8 mouse cellular contexts compared by ENCODE assay signal in the genomic region with DNA sequence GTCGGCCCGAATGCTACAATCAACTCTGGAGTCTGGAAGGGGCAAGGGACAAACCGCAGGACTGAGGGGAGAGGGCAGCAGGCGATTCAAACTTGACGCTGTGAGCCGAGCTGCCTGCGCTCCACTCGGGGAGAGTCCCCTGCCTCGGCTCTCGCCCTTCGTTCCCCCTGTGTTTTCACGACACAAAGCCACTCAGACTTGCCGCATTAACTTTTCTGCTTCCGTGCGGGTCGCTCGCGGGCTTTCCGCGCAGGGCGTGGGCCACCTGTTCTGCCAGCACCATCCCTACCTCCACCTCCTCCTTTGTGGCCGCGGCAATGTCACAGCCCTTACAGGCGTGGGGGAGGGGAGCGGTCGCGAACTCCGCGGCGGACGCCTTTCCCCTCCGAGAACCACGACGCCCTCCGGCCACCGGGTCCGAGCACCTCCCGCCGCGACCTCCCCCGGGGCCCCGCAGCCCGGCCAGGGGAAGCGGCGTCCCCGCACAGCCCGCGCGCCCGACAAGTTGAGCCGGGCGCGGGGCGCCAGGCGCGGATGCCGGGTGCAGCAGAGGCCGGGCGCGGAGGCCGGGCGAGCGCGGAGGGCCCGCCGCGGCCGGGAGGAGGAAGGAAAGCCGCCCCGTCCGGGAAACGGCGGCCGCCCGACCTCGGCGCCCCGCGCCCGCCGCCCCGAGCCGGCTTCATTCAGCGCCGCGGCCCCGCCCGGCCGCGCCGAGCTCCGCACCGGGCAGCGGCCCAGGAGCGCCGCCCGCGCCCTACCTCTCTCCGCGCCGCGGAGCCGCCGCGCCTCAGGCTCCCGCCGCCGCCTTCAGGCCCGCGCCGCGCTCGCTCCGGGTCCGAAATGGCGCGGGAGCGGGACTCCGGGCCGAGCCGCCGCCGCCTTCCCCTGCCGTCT. TPM values are rescaled to one million over a fixed set of nuclear protein-coding genes. Genes with fewer than 3 reads are reported as not detected.
DNase-seq lines count a peak whose midpoint lies in the region; ATAC-seq and TF ChIP-seq lines count a peak whose summit lies in the region.

No protein-coding gene starts in this region.

- peak; percentile 57 for ATAC-seq in hindbrain, postnatal 0 days
- ATAC-seq in megakaryocyte progenitor cell, adult 5-6 weeks (replicated peaks; ENCODE audit: poor library complexity): peak; percentile 38

- DNase-seq in adrenal gland, adult 18-20 months (ENCODE audit: low spot score in 2 of 2): peak; percentile 58 to 62
- peak; percentile 25 to 45 for DNase-seq in cerebellum, postnatal 4 days (ENCODE audit: low spot score in 2 of 2)
- DNase-seq in gastrocnemius, adult 18-20 months (ENCODE audit: low spot score): peak; percentile 24
- peak; percentile 48 for DNase-seq in hindbrain, postnatal 0 days (ENCODE audit: low spot score)
- DNase-seq in left cerebral cortex, postnatal 25 days (ENCODE audit: low spot score in 2 of 2): peak; percentile 36 to 50
- DNase-seq in right cerebral cortex, postnatal 14 days: peak; percentile 51
- DNase-seq in urinary bladder, postnatal 4 days (ENCODE audit: low spot score in 2 of 2): peak; percentile 39 to 67

- intact Hi-C loops in left cerebral cortex, postnatal 25 days (cut with DNase I): loop anchor here (1.0 to 2.0 kb wide), 3 partner anchors 38 to 91 kb away; partner anchors contain the start of genes Casc1 and Etfrf1

- WGBS in hindbrain, postnatal 0 days: 1% methylated on average over 65 of the region's 124 CpGs

- peak overlapping the region; percentile 86 for H3K27ac ChIP-seq in hindbrain, postnatal 0 days

- H3K27me3 ChIP-seq in hindbrain, postnatal 0 days (ENCODE audit: insufficient read depth, low read length): no peaks in the 10 kb centered on the region

- peak overlapping the region; percentile 71 for H3K4me2 ChIP-seq in hindbrain, postnatal 0 days (ENCODE audit: low read depth, low read length)

- no peak for TF ChIP-seq CTCF in hindbrain, postnatal 0 days (IDR thresholded peaks at IDR 0.05; ENCODE audit: low read depth)

- H3K36me3 ChIP-seq in hindbrain, postnatal 0 days (ENCODE audit: insufficient read depth, low read length): peaks cover 3% of the 10 kb centered on the region; the same call in 1 of the 2 replicates

- H3K4me3 ChIP-seq in hindbrain, postnatal 0 days (ENCODE audit: low read length): peak overlapping the region; percentile 95

- H3K4me1 ChIP-seq in hindbrain, postnatal 0 days (ENCODE audit: insufficient read depth, low read length): peaks cover 5% of the 10 kb centered on the region

- no peaks in the 10 kb centered on the region for H3K9me3 ChIP-seq in hindbrain, postnatal 0 days (ENCODE audit: low read length)

- peak overlapping the region; percentile 94 for H3K9ac ChIP-seq in hindbrain, postnatal 0 days (replicated peaks; ENCODE audit: low read length)

RNA-seq across cellular contexts. Expression of gene Kras, which starts 0.5 kb away (rescaled TPM):
- 10 to 100 TPM; 39.7 to 50.8 TPM for total RNA-seq in adrenal gland, adult 18-20 months (2021)
- 10 to 100 TPM; 12.5 to 21.4 TPM for total RNA-seq in gastrocnemius, adult 18-20 months (2021)
- 25.9 and 27.9 TPM in 2 replicates for total RNA-seq in hindbrain, postnatal 0 days (2014; rRNA removed)
- polyA plus RNA-seq in hindbrain, postnatal 0 days (2015; fragmentation: Nextera tagmentation; extraction: Ambion mirVana): 70.0 and 72.5 TPM in 2 replicates
- total RNA-seq in left cerebral cortex, postnatal 25 days (2021): 10 to 100 TPM; 79.2 to 84.0 TPM
- 48.7 and 49.4 TPM in 2 replicates for total RNA-seq in megakaryocyte progenitor cell, adult 5-6 weeks (2015)
- 11.7 and 21.0 TPM in 2 replicates for total RNA-seq in megakaryocyte progenitor cell, adult 5-6 weeks (2017)

RNA-seq across cellular contexts. Expression of gene Etfrf1, which starts 38.6 kb away (rescaled TPM):
- 100 to 1,000 TPM; 113 to 164 TPM for total RNA-seq in adrenal gland, adult 18-20 months (2021)
- 10 to 100 TPM; 57.4 to 57.6 TPM for total RNA-seq in gastrocnemius, adult 18-20 months (2021)
- total RNA-seq in hindbrain, postnatal 0 days (2014; rRNA removed): 10.9 and 11.8 TPM in 2 replicates
- 33.5 and 36.3 TPM in 2 replicates for polyA plus RNA-seq in hindbrain, postnatal 0 days (2015; fragmentation: Nextera tagmentation; extraction: Ambion mirVana)
- total RNA-seq in left cerebral cortex, postnatal 25 days (2021): 10 to 100 TPM; 20.6 to 21.7 TPM
- total RNA-seq in megakaryocyte progenitor cell, adult 5-6 weeks (2015): 20.7 and 21.9 TPM in 2 replicates
- total RNA-seq in megakaryocyte progenitor cell, adult 5-6 weeks (2017): 18.0 and 23.0 TPM in 2 replicates

RNA-seq across cellular contexts. Expression of gene Casc1, which starts 38.7 kb away (rescaled TPM):
- under 1 TPM; 0.17 to 0.48 TPM for total RNA-seq in adrenal gland, adult 18-20 months (2021)
- total RNA-seq in gastrocnemius, adult 18-20 months (2021): under 1 TPM in 1 of 2 experiments, not detected in 1; 0.17 TPM
- total RNA-seq in hindbrain, postnatal 0 days (2014; rRNA removed): 1.5 and 1.7 TPM in 2 replicates
- polyA plus RNA-seq in hindbrain, postnatal 0 days (2015; fragmentation: Nextera tagmentation; extraction: Ambion mirVana): 0.80 and 1.2 TPM in 2 replicates
- 1 to 10 TPM; 1.3 to 1.5 TPM for total RNA-seq in left cerebral cortex, postnatal 25 days (2021)
- total RNA-seq in megakaryocyte progenitor cell, adult 5-6 weeks (2015): 0.15 and 0.32 TPM in 2 replicates
- 0.04 and 0.47 TPM in 2 replicates for total RNA-seq in megakaryocyte progenitor cell, adult 5-6 weeks (2017)

Comparison
In these comparisons a context has a peak if more than half of its experiments do, and no peak if none do; other contexts are left out.
1. Peak in every context shown above with its lines: DNase-seq, ATAC-seq, H3K4me3 ChIP-seq and H3K27ac ChIP-seq.